Mouse (Mus musculus): ENCODE data around the gene Smim24.
A peak's percentile ranks its signal among the peaks of the same experiment; 100 is the strongest.

DNA sequence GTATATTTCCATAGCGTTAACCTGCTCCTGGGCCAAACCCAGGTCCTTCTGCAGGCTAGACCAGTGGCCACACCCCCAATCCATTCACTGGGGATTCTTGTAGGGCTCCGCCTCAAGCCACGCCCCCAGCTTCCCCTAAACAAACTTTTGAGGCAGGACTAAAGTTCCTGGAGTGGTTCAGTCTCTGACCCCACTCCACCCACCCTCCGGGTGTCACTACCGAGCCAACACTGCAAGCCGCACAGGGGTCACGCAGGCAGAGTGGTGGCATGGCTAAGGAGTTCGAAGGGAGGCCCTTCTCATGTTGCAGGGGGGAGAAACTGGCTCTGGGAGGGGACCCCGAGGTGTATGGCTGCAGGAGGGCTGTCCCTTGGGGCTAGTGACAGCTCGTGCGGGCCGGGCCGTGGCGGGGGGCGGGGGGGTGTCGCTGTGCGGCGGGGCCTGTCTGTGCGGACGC is 36.8 kb downstream of the Smim24 start:
- TF ChIP-seq POLR2A (IDR thresholded peaks at IDR 0.05; ENCODE audit: extremely low read depth, insufficient read depth, low read length) (peak; percentile 87), CTCF (IDR thresholded peaks at IDR 0.05; ENCODE audit: low read depth, low read length) (no peak)
